Mouse (Mus musculus) kidney, adult 2 months (tissue): ENCODE measurements around the gene Rangap1.

ENCODE experiments used
- CTCF ChIP-seq: fragments of 200-500 bp; conservative IDR thresholded peaks from 2 replicates; pipeline ENCODE4 v1.5.1; 2011; ENCODE audit warnings: low read depth, mild to moderate bottlenecking, control low read depth, low read length, moderate library complexity, mixed read lengths; ENCODE audit not compliant: insufficient read depth, insufficient read length
- POLR2A ChIP-seq: fragments of 200-500 bp; IDR thresholded peaks from one replicate; pipeline ENCODE4 v1.6.1; 2011; ENCODE audit warnings: low read depth, low read length, control low read depth

GRCm38 (mm10) chr15:81697847-81698246 is 47.5 kb downstream of the Rangap1 start:
- no peak for TF ChIP-seq POLR2A
- peak; percentile 61 for TF ChIP-seq CTCF
